Mouse (Mus musculus) kidney, adult 2 months (tissue): ENCODE measurements around the gene Fam76a.

Experiments
- CTCF ChIP-seq: fragments of 200-500 bp; conservative IDR thresholded peaks from 2 replicates; pipeline ENCODE4 v1.5.1; 2011; ENCODE audit warnings: low read depth, mild to moderate bottlenecking, control low read depth, low read length, moderate library complexity, mixed read lengths; ENCODE audit not compliant: insufficient read depth, insufficient read length
- POLR2A ChIP-seq: fragments of 200-500 bp; IDR thresholded peaks from one replicate; pipeline ENCODE4 v1.6.1; 2011; ENCODE audit warnings: low read depth, low read length, control low read depth

DNA sequence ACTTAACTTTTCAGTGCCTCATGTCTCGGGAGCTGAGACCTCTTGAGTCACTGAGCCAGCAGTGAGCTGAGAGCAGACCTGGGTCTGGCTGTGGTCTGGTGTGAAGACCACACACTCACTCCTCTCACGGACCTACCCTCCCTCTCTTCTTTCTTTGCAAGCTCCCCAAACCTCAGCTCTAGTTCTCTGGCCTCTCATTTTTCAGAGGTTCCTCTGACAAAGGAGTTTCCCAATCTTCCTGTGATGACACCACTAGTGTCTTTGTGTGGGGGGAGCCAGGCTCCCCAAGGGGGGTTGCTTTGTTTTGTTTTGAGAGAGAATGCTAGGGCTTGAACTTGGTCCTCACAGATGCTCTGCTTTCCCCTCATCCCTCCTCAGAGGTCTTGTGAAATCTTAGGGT is 28.6 kb upstream of the Fam76a start:
- TF ChIP-seq POLR2A = no peak
- TF ChIP-seq CTCF = no peak
